Mouse (Mus musculus) CD4-positive, CD25-positive, alpha-beta regulatory T cell, adult 2 months (primary cell): Measurements from ENCODE around the gene Abhd2.

Experiments used
- DNase-seq: peaks from one replicate; pipeline ENCODE4 v3.0.0-alpha.2; 2012; ENCODE audit warnings: low read depth, low spot score

Gene Abhd2

GRCm38 (mm10) chr7:79375594-79375993 is 102.6 kb downstream of the Abhd2 start:
- no peak for DNase-seq

DNA sequence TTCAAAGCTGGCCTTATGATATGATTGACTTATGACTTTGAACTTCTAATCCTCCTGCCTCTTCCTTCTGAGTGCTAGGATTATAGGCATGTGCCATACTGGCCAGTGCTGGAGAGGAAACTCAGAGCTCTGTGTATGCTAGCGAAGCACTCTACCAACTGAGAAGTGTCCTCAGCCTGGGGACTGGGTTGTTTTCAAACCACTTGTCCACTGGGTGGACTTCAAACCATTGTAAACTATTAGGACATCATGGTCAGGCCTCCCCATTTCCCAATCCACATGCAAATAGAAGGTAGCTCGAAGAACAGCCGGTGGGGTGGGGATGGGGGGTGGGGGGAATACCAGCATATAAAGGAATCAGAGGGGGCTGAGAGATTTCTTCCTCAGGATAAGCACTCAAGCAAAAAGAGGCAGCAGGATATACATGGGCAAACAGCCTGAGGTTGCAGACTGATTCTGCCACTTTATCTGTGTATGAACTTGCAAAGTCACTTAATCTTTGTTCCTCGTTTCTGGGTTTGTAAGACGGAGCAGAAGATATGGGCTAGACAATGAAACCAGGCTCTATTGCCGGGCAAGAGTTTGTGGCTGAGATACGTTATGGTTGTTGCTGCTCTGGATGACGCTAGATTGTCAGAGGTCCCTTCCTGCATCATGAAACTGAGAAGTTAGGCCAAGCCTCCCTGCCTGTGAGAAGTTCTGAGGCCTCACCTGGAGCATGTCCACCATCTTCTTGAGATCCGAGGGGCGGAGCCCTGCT is 103.7 kb downstream of the Abhd2 start:
- no peak for DNase-seq

GRCm38 (mm10) chr7:79386422-79387133 is 113.6 kb downstream of the Abhd2 start, which contains the start of gene Rlbp1:
Rlbp1 (minus strand) TSS chr7:79387048.
- DNase-seq: no peak

DNA sequence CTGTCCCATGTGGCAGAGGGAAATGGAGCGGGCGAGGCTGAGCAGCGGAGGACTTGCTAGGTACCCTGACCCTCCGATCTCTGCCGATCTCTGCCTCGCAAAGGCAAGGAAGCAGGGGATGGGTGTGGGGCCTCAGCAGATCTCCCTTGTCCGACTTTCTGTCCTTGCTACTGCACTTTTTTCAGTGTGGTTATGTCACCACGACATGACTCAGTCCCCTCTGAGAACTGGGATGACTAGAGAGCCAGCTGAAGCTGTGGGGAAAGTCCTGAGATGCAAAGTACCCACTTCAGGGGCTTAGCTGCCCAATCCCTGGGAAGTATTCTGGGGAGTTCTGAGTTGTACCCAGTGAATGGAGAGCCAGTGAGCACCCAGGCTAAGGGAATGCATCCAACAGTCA is 114.1 kb downstream of the Abhd2 start:
- DNase-seq: no peak

- no peak for DNase-seq
These were observed 115.0 kb downstream of the Abhd2 start for GRCm38 (mm10) chr7:79387991-79388390.

DNA sequence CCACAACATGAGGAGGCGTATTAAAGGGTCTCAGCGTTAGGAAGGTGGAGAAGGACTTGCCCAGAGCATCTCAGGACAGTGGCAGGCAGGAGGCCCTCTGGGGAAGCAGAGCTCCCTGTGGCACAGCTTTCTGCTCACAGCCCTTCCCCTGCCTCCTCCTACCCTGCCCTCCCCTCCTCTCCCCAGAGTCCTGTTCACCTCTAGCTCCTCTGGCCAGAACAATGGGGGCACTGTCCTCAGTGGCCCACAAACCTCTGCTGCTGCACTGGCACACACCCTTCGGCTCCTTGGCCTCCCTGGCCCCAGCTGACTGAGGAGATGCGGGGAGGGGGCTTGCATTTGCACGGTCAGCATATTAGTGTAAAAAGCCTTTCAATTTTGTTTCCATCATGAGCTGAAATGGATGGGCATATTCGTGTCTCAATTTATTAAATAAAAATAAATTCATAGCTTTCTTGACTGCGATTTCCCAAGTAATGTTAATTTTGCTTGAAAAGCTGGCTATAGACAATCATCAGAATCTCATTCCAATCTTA is 115.7 kb downstream of the Abhd2 start:
- no peak for DNase-seq

- no peak for DNase-seq
These were observed 117.2 kb downstream of the Abhd2 start for GRCm38 (mm10) chr7:79390141-79390708.

GRCm38 (mm10) chr7:79391471-79391870 is 118.5 kb downstream of the Abhd2 start:
- no peak for DNase-seq

GRCm38 (mm10) chr7:79391883-79392649 is 119.1 kb downstream of the Abhd2 start, which contains the start of gene Fanci:
Fanci (plus strand) TSS chr7:79391929.
- DNase-seq: peak; percentile 96

DNA sequence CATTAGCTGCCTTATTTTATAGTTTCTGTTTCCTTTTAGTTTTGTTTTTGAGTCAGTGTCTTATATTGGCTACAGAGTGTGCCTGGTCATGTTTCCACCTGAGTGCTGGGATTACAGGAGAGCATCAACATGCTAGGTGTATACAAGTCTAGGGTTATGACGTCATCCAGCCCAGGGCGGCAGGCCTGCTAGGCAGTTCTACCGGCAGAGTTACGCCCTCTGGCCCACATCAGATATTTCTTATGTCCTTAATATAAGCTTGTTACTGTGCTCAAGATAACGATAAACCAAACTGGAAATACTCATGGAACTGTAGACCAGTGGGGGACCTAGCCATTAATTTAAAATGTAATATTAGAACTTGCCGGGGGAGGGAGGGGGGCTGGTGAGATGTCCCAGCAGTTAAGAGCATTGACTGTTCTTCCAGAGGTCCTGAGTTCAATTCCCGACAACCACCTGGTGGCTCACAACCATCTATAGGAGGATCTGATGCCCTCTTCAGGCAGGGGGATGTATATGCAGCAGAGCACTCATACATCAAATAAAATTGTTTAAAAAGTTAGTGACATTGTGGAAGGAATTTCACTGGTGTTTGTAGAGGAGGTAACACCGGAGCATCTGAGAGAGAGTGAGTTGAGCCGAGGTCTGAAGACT is 120.0 kb downstream of the Abhd2 start:
- DNase-seq: peak; percentile 82

- no peak for DNase-seq
These were observed 120.9 kb downstream of the Abhd2 start for GRCm38 (mm10) chr7:79393924-79394323.

- no peak for DNase-seq
These were observed 121.7 kb downstream of the Abhd2 start for GRCm38 (mm10) chr7:79394666-79395065.

GRCm38 (mm10) chr7:79395186-79395585 is 122.2 kb downstream of the Abhd2 start:
- DNase-seq: no peak

DNA sequence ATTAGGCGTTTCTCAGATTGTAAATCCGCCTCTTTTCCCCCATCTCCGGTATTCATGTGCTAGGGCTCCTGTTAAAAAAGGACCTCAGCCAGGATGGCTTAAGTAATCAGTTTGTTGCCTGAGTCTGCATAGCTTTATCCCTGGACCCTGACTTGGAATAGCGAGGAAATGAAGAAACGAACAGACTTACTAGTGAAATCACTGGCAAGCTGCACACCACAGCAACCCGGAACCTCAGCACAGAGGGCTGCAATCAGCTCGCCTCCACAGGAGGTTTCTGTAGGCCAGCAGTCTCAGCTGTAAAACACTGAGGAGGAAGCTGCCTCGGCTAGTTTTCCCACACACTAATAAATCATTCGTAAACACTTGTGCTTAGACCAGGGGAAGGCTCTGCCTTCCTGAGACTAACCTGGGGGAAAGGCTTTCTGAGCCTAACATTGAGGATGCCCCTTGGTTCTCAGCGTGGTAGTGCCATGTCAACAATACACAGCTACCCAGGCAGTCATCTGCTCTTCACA is 124.5 kb downstream of the Abhd2 start:
- no peak for DNase-seq

DNA sequence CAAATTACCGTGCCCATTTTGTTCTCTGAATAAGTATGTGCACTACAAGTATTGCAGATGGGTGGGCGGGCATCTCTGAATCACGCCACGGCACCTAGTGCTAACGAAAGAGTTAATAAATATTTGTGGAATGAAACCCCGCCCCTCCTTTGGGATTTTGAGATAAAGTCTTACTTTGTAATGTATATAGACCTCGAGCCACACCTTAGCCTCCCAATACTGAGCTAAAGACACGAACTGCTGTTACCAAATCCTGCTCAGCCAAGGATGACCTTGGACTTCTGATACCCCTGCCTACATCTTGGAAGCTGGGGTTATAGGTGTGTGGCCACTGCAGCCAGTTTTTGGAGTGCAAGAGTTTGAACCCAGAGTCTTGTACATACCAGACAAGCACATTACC is 125.4 kb downstream of the Abhd2 start:
- DNase-seq: no peak

GRCm38 (mm10) chr7:79398971-79399370 is 126.0 kb downstream of the Abhd2 start:
- DNase-seq: no peak

- no peak for DNase-seq
These were observed 127.3 kb downstream of the Abhd2 start for GRCm38 (mm10) chr7:79400296-79400695.

DNA sequence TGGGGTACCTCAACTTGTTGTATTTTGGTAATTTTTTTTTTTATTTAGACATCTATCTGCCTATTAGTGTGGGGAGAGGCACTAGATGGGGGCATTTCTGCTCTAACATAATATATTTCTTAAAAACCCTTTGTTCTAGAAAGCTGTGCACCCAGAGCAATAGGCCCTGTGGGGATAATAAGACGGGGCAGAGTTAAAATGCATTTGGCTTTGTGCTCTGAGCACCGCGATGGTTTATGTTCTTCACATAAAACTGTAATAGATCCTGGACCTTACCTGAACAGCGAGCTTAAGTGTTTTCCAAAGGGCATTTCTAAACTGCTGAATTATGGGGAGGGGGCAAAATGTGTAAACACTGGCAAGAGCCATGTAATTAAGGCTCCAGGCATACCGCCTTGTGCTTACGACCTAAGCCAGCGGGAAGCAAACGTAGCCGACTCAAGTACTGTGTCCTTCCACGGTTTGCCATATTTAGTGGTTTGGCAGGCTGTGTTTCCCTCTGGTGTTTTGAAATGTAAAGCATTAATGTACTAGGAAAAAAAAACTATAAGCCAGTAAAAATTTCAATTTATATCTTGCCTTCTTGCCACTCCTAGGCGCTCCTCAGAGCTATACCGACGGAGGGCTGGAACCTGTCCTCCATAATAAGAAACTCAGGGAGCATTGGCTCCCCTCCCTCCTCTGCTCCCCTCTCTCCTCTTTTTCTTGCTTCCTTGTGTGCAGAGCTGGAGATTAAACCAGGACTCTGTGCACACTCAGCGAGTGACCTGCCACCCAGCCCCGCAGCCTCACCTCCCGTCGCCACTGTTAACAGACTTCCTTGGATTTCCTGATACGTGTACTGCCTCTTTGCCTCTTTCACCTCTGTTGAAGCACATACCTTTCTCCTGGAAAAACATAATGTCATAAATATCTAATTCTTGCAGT is 141.7 kb downstream of the Abhd2 start:
- no peak for DNase-seq
